Mouse (Mus musculus) natural killer cell, adult 2 months (primary cell): Measurements from ENCODE around the gene Gabrd.

Experiments used
- DNase-seq, 2 experiments: peaks; one replicate each; pipeline ENCODE4 v3.0.0; 2022; ENCODE audit warnings: low spot score in 2 of 2

Gene Gabrd

GRCm38 (mm10) chr4:155343415-155344298 lies 54.3 kb downstream of the Gabrd start:
- DNase-seq: no peak

DNA sequence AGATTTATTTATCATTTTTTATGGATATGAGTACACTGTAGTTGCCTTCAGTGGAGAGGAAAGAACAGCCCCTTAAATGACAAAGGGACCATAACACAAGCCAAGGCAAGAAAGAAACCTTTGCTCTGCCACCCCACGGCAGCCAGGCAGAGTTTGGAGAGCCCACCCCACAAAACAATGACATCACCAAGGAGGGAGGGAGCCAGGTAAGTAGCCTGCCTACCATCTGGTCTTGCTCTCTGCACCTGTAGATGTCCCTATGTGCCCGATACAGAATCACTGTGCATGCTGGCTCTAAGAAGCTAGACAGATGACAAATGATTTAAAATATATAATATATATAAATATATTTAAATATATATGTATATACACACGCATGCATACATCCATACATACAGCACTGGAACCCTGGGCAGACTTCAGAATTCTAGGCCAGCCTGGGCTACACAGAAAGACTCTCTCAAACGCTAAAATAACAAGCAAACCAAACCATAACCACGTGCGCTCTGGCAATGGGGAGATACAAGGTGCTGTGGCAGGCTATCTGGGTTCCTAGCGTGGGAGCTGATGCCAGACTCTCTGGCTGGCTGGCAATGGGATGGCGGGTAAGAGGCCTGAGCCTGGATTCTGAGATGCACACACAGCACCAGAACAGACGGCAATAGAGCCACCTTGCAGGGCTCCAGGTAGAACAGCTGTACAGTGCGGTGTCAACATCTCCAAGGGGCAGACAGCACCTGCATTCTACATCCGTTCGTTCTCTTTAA lies 61.4 kb downstream of the Gabrd start:
- DNase-seq: no peak
